Comparison of ENCODE assay signal across 8 mouse cellular contexts in the genomic region with DNA sequence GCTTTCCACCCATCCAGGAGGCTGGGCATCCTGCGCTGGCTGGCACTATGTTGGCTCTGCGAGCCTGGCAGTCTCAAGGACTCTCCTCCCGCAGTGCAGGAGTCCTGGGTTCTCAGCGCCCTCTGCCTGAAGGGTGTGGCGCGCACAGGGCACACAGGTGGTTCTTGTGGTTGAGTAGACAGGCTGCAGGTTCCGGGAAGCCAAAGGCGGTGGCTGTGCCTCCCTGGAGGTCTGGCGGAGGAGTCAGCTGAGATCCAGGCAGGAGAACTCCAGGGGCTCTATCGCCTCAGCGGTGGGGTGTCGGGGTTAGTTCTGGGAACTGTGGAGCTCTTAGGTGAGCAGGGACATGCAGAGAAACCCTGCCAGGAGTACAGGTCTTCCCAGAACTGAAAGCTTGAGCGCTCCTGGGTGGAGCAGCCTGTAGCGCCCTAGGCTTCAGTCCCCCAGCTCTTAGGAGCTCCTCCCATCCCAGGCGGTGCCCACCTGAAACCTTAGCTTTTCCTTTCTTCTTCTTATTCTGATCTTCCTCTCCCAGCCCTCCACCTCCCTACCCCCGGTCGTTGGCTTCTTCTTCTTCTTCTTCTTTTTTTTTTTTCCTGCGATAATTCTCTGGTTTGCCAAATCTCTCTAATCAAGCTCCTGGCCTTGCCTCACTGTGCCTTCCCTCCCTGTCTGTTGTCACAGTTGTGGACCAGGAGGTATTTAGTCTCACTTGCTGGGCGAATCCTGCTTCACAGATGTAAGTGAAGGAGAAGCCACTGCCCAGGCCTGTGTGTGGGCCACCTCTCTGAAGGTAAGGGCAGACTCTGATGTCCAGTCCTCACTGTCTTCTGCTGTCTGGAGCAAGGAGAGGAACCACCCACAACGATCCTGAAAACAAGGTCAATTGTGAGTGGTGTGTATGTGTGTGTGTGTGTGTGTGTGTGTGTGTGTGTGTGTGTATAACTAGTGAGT. TPM values are rescaled to one million over a fixed set of nuclear protein-coding genes. Genes with fewer than 3 reads are reported as not detected.
A peak's percentile ranks its signal among the peaks of the same experiment; 100 is the strongest.
DNase-seq lines count a peak whose midpoint lies in the region; ATAC-seq and TF ChIP-seq lines count a peak whose summit lies in the region.

A gene (plus strand): TSS at position 76 of the 954 bp plus-strand sequence.

- no peak within 1 kb of the TSS for H3K4me2 ChIP-seq in intestine, embryonic 14.5 days (ENCODE audit: low read length)
- peak within 1 kb of the TSS; percentile 26; the same call in 1 of the 2 replicates for H3K4me2 ChIP-seq in lung, embryonic 14.5 days
- H3K4me2 ChIP-seq in forebrain, embryonic 16.5 days (ENCODE audit: low read length) = no peak within 1 kb of the TSS

- WGBS in intestine, embryonic 14.5 days = 42% methylated on average over 20 of the region's 20 CpGs
- 33% methylated on average over 20 of the region's 20 CpGs for WGBS in lung, embryonic 14.5 days
- 50% methylated on average over 20 of the region's 20 CpGs for WGBS in forebrain, embryonic 16.5 days

- DNase-seq in left cerebral cortex, adult 2 months (ENCODE audit: extremely low spot score in 1 of 2, low spot score in 2 of 2) = peak in 1 of 2 experiments; percentile 9
- no peak for DNase-seq in left cerebral cortex, postnatal 36 days (ENCODE audit: low spot score in 2 of 2)
- peak; percentile 53 for DNase-seq in intestine, embryonic 14.5 days (ENCODE audit: low spot score)
- peak; percentile 31 for DNase-seq in lung, embryonic 14.5 days
- peak; percentile 39 for DNase-seq in splenic B cell, adult 2 months (ENCODE audit: low read depth, low spot score)
- DNase-seq in adipocyte (ENCODE audit: low spot score) = no peak
- no peak for DNase-seq in gastrocnemius, adult 18-20 months (ENCODE audit: low spot score)

- no peak within 1 kb of the TSS for H3K9ac ChIP-seq in intestine, embryonic 14.5 days (ENCODE audit: low read length)
- no peak within 1 kb of the TSS for H3K9ac ChIP-seq in lung, embryonic 14.5 days
- no peak within 1 kb of the TSS for H3K9ac ChIP-seq in forebrain, embryonic 16.5 days (replicated peaks; ENCODE audit: low read depth, low read length)

- H3K36me3 ChIP-seq in intestine, embryonic 14.5 days (ENCODE audit: control insufficient read depth, insufficient read depth, low read length) = no peaks in the 10 kb centered on the region
- no peaks in the 10 kb centered on the region for H3K36me3 ChIP-seq in lung, embryonic 14.5 days (ENCODE audit: insufficient read depth)
- no peaks in the 10 kb centered on the region for H3K36me3 ChIP-seq in splenic B cell, adult 2 months (ENCODE audit: control insufficient read depth, insufficient read depth, low read length, poor library complexity, severe bottlenecking)
- no peaks in the 10 kb centered on the region for H3K36me3 ChIP-seq in forebrain, embryonic 16.5 days (ENCODE audit: control insufficient read depth, insufficient read depth)

- TF ChIP-seq CTCF in left cerebral cortex, adult 2 months (IDR thresholded peaks at IDR 0.05) = peak; percentile 5
- TF ChIP-seq CTCF in lung, embryonic 14.5 days (IDR thresholded peaks at IDR 0.05; ENCODE audit: low read depth) = peak; percentile 41

- no peak within 1 kb of the TSS for H3K4me3 ChIP-seq in left cerebral cortex, adult 2 months
- no peak within 1 kb of the TSS for H3K4me3 ChIP-seq in intestine, embryonic 14.5 days (ENCODE audit: low read depth, low read length)
- H3K4me3 ChIP-seq in lung, embryonic 14.5 days (ENCODE audit: low read depth, low read length) = peak within 1 kb of the TSS; percentile 5; the same call in 1 of the 2 replicates
- no peak within 1 kb of the TSS for H3K4me3 ChIP-seq in forebrain, embryonic 16.5 days (replicated peaks; ENCODE audit: low read length)

- no peaks in the 10 kb centered on the region for H3K27me3 ChIP-seq in intestine, embryonic 14.5 days (replicated peaks; ENCODE audit: control insufficient read depth, insufficient read depth, low read length)
- H3K27me3 ChIP-seq in lung, embryonic 14.5 days (ENCODE audit: insufficient read depth, low read length) = no peaks in the 10 kb centered on the region
- H3K27me3 ChIP-seq in splenic B cell, adult 2 months (ENCODE audit: control insufficient read depth, insufficient read depth, low read length, poor library complexity, severe bottlenecking) = no peaks in the 10 kb centered on the region
- no peaks in the 10 kb centered on the region for H3K27me3 ChIP-seq in forebrain, embryonic 16.5 days (replicated peaks; ENCODE audit: control insufficient read depth, insufficient read depth, low read length)

- H3K4me1 ChIP-seq in intestine, embryonic 14.5 days (replicated peaks; ENCODE audit: control insufficient read depth, insufficient read depth, low read length) = no peaks in the 10 kb centered on the region
- no peaks in the 10 kb centered on the region for H3K4me1 ChIP-seq in lung, embryonic 14.5 days (ENCODE audit: insufficient read depth)
- H3K4me1 ChIP-seq in forebrain, embryonic 16.5 days (replicated peaks; ENCODE audit: control insufficient read depth, insufficient read depth, low read length) = no peaks in the 10 kb centered on the region

- intact Hi-C loops in left cerebral cortex, adult 2 months (cut with DNase I) = no loop called here
- intact Hi-C loops in left cerebral cortex, postnatal 36 days (cut with DNase I) = no loop called here

- no peak for ATAC-seq in intestine, embryonic 14.5 days (replicated peaks; ENCODE audit: low FRiP score, low TSS enrichment, low read depth)
- ATAC-seq in lung, embryonic 14.5 days (ENCODE audit: insufficient read depth) = no peak
- no peak for ATAC-seq in forebrain, embryonic 16.5 days

- no peak within 1 kb of the TSS for H3K27ac ChIP-seq in left cerebral cortex, adult 2 months
- no peak within 1 kb of the TSS for H3K27ac ChIP-seq in intestine, embryonic 14.5 days (ENCODE audit: low read depth)
- no peak within 1 kb of the TSS for H3K27ac ChIP-seq in lung, embryonic 14.5 days (ENCODE audit: low read depth)
- H3K27ac ChIP-seq in forebrain, embryonic 16.5 days (ENCODE audit: low read length) = no peak within 1 kb of the TSS

- no peaks in the 10 kb centered on the region for H3K9me3 ChIP-seq in intestine, embryonic 14.5 days (ENCODE audit: control insufficient read depth, low read length)
- H3K9me3 ChIP-seq in lung, embryonic 14.5 days (ENCODE audit: low read depth, low read length) = no peaks in the 10 kb centered on the region
- H3K9me3 ChIP-seq in forebrain, embryonic 16.5 days (ENCODE audit: control insufficient read depth, low read length) = no peaks in the 10 kb centered on the region

RNA-seq across cellular contexts. Expression of the gene that starts here (rescaled TPM):
- total RNA-seq in left cerebral cortex, adult 2 months (2021) = not detected
- under 1 TPM in 1 of 2 experiments, not detected in 1; 0.09 TPM for total RNA-seq in left cerebral cortex, postnatal 36 days (2021)
- polyA plus RNA-seq in intestine, embryonic 14.5 days (2014; fragmentation: Nextera tagmentation; extraction: Ambion mirVana) = 0.37 and 0.47 TPM in 2 replicates
- polyA plus RNA-seq in lung, embryonic 14.5 days (2014; fragmentation: Nextera tagmentation; extraction: Ambion mirVana) = 0.50 and 0.76 TPM in 2 replicates
- not detected in 2 replicates for polyA plus RNA-seq in forebrain, embryonic 16.5 days (2015; fragmentation: Nextera tagmentation; extraction: Ambion mirVana)
- not detected for total RNA-seq in gastrocnemius, adult 18-20 months (2021)

Comparison
In these comparisons a context has a peak if more than half of its experiments do, and no peak if none do; other contexts are left out.
1. Peak in DNase-seq in intestine, embryonic 14.5 days; RNA of the gene not detected or under 1 TPM.
2. Peak in DNase-seq, H3K4me3 ChIP-seq and H3K4me2 ChIP-seq in lung, embryonic 14.5 days; RNA of the gene not detected or under 1 TPM.